Mouse (Mus musculus) urinary bladder, postnatal 25 days (tissue): ENCODE results near the gene Wdfy1.

Source experiments
- DNase-seq: peaks from one replicate; pipeline ENCODE4 v3.0.0; 2022; ENCODE audit warnings: low spot score

Gene Wdfy1

GRCm38 (mm10) chr1:79655819-79656555, 120.0 kb downstream of the Wdfy1 start:
- no peak for DNase-seq

GRCm38 (mm10) chr1:79654948-79655347, 121.0 kb downstream of the Wdfy1 start:
- no peak for DNase-seq
